Mouse (Mus musculus) heart, embryonic 11.5 days (tissue): Measurements from ENCODE around the gene Fam163b. TPM values are rescaled to one million over a fixed set of nuclear protein-coding genes. Genes with fewer than 3 reads are reported as not detected.

Experiments used
- ATAC-seq: fragments of 200-750 bp; cut with Nextera tagmentation; replicated peaks from 2 replicates; pipeline ENCODE4 v1.8.0; 2017; ENCODE audit warnings: moderate library complexity; ENCODE audit not compliant: insufficient number of reproducible peaks, low FRiP score, low TSS enrichment
- H3K27ac ChIP-seq: fragments of 300-500 bp; sonication (generic); 2 replicates; pipeline ENCODE4 v1.5.1; 2014; ENCODE audit warnings: mild to moderate bottlenecking, low read depth, low read length
- H3K27me3 ChIP-seq: fragments of 300-500 bp; sonication (generic); 2 replicates; pipeline ENCODE4 v1.6.1; 2014; ENCODE audit warnings: mild to moderate bottlenecking, low read length, mixed read lengths; ENCODE audit not compliant: control insufficient read depth, insufficient read depth
- H3K36me3 ChIP-seq: fragments of 300-500 bp; sonication (generic); 2 replicates; pipeline ENCODE4 v1.6.1; 2014; ENCODE audit warnings: mild to moderate bottlenecking, low read length, moderate library complexity, mixed read lengths; ENCODE audit not compliant: control insufficient read depth, insufficient read depth
- H3K4me1 ChIP-seq: fragments of 300-500 bp; sonication (generic); 2 replicates; pipeline ENCODE4 v1.6.1; 2014; ENCODE audit warnings: low read length; ENCODE audit not compliant: control insufficient read depth, insufficient read depth
- H3K4me2 ChIP-seq: fragments of 300-500 bp; sonication (generic); 2 replicates; pipeline ENCODE4 v1.6.1; 2014; ENCODE audit warnings: mild to moderate bottlenecking, moderate library complexity
- H3K4me3 ChIP-seq: fragments of 300-500 bp; sonication (generic); 2 replicates; pipeline ENCODE4 v1.5.1; 2014; ENCODE audit warnings: low read depth, low read length
- H3K9ac ChIP-seq: fragments of 300-500 bp; sonication (generic); 2 replicates; pipeline ENCODE4 v1.6.1; 2014; ENCODE audit warnings: mild to moderate bottlenecking, low read depth, low read length, moderate library complexity
- H3K9me3 ChIP-seq: fragments of 300-500 bp; sonication (generic); replicated peaks from 2 replicates; pipeline ENCODE4 v1.6.1; 2016; ENCODE audit warnings: low read length; ENCODE audit not compliant: control insufficient read depth
- WGBS: fragments of 180-500 bp; shearing (Covaris S2); extraction: QIAGEN DNeasy Blood & Tissue Kit; methylation state at CpG from one replicate; pipeline ENCODE4 v1.1.7; 2014; ENCODE audit not compliant: insufficient replicate concordance; 5-methylcytosine and 5-hydroxymethylcytosine counted together
- polyA plus RNA-seq: library from polyadenylated mRNA; unstranded; fragments of >200 nt; fragmentation: Nextera tagmentation; extraction: Ambion mirVana; gene quantifications from 2 replicates; pipeline ENCODE4 v1.2.1, GENCODE M21; 2014

The Fam163b gene
- polyA plus RNA-seq, 1 experiment from 2014 or later = 0.39 TPM

DNA sequence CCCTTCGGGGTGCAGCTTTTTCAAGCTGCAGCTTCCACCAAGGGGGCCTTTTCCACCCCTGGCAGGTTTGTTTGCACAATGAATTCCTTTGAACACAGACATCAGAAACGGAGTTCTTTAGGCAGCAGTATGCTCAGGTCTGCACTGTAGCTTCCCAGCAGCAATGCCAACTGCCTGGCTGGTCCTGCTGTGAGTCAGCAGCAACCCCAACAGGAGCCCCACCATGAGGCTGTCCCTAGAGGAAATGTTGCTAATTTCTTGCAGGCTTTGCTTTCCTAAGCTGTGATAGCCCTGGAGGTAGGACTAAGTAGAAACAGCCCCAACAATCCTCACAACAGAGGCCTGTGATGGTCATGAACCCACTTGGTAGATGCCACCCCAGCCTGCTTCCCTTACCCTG lies 24.7 kb upstream of the Fam163b start:
- H3K9ac ChIP-seq = no peak overlapping the region
- H3K9me3 ChIP-seq = no peaks in the 10 kb centered on the region
- no peak overlapping the region for H3K27ac ChIP-seq
- 0 out of 2 replicates have a peak, but pooled peaks cover 3% of the 10 kb centered on the region for H3K4me1 ChIP-seq
- H3K36me3 ChIP-seq = no peaks in the 10 kb centered on the region
- 7% methylated on average over 2 of the region's 2 CpGs for WGBS
- H3K4me2 ChIP-seq = no peak overlapping the region
- H3K27me3 ChIP-seq = peaks cover 4% of the 10 kb centered on the region; the same call in 1 of the 2 replicates
- H3K4me3 ChIP-seq = no peak overlapping the region
- ATAC-seq = no peak

DNA sequence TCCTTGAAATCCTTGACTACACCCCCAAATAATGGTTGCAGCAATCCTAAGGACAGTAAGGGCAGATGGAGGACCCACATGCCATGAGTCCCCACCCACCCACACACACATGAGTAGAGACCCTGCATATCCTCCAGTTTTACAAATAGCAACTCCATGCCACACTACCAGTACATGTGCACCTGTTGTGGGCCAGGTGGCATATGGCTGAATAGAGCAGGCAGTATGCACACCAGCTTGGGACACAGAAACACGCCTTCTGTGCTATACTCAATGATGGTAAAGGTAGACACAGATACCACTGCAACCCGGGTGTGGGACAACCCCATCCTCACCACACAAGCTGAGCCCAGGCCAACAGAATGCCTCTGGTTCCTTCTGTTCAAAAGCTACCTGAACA lies 23.8 kb upstream of the Fam163b start:
- WGBS = 79% methylated on average over 2 of the region's 2 CpGs

DNA sequence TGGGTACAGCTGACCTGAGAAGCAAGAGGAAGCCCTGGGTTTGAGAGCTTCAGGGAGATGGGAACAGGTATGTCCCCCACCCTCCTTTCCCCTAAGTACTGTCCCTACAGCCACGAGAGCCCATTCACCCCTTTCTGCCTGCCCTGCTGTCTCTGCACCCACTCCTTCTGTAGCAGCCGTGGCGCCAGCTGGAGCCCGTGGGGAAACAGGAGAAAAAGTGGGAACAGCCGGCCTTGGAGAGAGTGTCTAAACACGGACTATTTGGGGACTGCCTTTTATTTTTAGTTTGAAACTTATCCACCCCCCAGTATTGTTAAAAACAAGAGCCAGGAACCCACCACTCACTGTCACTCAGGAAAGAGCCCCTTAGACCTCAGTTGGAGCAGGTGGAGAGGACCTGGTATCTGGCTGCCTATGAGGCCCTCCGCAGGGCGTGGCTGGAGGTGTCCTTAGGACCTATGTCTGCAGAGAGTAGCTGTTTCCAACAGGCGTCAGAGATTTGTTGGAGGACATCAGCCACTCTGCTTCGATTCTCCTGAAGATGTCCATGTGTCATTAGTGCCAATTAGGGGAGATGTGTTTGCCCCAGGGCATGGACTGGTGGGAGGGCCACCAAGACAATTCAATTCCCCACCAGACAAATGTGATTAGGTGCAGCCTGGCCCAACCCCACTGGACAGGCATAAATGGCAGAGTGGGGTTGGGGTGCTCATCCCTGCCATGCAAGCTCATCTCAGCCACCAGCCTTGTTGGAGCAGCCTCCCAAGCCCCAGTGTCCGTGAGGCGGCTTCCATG lies 22.7 kb upstream of the Fam163b start, which contains the start of gene Dbh:
Gene Dbh, plus strand, starts transcription at position 438 of the 795 bp plus-strand sequence.
- H3K4me2 ChIP-seq = no peak within 1 kb of the TSS
- H3K9me3 ChIP-seq = no peaks in the 10 kb centered on the region
- no peak for ATAC-seq
- no peak within 1 kb of the TSS for H3K27ac ChIP-seq
- H3K27me3 ChIP-seq = peaks cover 4% of the 10 kb centered on the region; the same call in 1 of the 2 replicates
- H3K4me3 ChIP-seq = no peak within 1 kb of the TSS
- H3K4me1 ChIP-seq = 0 out of 2 replicates have a peak, but pooled peaks cover 3% of the 10 kb centered on the region
- H3K36me3 ChIP-seq = no peaks in the 10 kb centered on the region
- H3K9ac ChIP-seq = no peak within 1 kb of the TSS
- WGBS = 77% methylated on average over 12 of the region's 12 CpGs

More for the DNA sequence above, 23.8 kb upstream of the Fam163b start:
- Histone ChIP-seq H3K4me1 (0 out of 2 replicates have a peak, but pooled peaks cover 3% of the 10 kb centered on the region), H3K4me3 (no peak overlapping the region), H3K9ac (no peak overlapping the region), H3K9me3 (no peaks in the 10 kb centered on the region), H3K27ac (no peak overlapping the region), H3K4me2 (no peak overlapping the region), H3K36me3 (no peaks in the 10 kb centered on the region), H3K27me3 (peaks cover 4% of the 10 kb centered on the region; the same call in 1 of the 2 replicates)
- ATAC-seq = no peak

GRCm38 (mm10) chr2:27163851-27164250 lies 21.6 kb upstream of the Fam163b start:
- H3K27me3 ChIP-seq = peaks cover 4% of the 10 kb centered on the region; the same call in 1 of the 2 replicates
- no peak for ATAC-seq
- H3K9me3 ChIP-seq = no peaks in the 10 kb centered on the region
- 0 out of 2 replicates have a peak, but pooled peaks cover 3% of the 10 kb centered on the region for H3K4me1 ChIP-seq
- H3K27ac ChIP-seq = no peak overlapping the region
- WGBS = 77% methylated on average over 5 of the region's 5 CpGs
- H3K36me3 ChIP-seq = no peaks in the 10 kb centered on the region
- no peak overlapping the region for H3K4me2 ChIP-seq
- no peak overlapping the region for H3K4me3 ChIP-seq
- no peak overlapping the region for H3K9ac ChIP-seq

DNA sequence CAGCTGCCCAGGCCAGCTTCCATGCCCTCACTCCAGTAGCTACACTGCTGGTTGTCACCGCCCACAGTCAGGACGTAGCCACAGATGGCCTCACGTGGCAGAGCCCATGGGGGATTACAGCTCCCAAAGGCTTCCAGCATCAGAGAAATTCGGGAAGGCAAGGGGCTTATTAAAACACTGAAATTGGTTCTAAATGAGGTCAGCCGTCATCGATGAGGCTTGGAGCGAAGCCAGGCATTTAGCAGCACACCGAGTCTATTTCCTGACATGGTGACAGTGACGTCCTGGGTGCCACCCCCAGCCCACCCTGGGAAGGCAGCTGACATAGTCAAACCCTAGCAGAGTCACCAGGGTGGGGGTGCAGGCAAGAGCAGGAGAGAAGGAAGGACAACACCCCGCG lies 20.4 kb upstream of the Fam163b start:
- 58% methylated on average over 11 of the region's 11 CpGs for WGBS
- H3K4me2 ChIP-seq = no peak overlapping the region
- no peaks in the 10 kb centered on the region for H3K36me3 ChIP-seq
- H3K9me3 ChIP-seq = no peaks in the 10 kb centered on the region
- no peak for ATAC-seq
- H3K9ac ChIP-seq = no peak overlapping the region
- 0 out of 2 replicates have a peak, but pooled peaks cover 3% of the 10 kb centered on the region for H3K4me1 ChIP-seq
- H3K4me3 ChIP-seq = no peak overlapping the region
- no peak overlapping the region for H3K27ac ChIP-seq
- H3K27me3 ChIP-seq = peaks cover 4% of the 10 kb centered on the region; the same call in 1 of the 2 replicates

- Histone ChIP-seq H3K27ac (no peak overlapping the region), H3K27me3 (peaks cover 4% of the 10 kb centered on the region; the same call in 1 of the 2 replicates), H3K4me1 (0 out of 2 replicates have a peak, but pooled peaks cover 3% of the 10 kb centered on the region), H3K36me3 (no peaks in the 10 kb centered on the region), H3K4me2 (no peak overlapping the region), H3K4me3 (no peak overlapping the region), H3K9ac (no peak overlapping the region), H3K9me3 (no peaks in the 10 kb centered on the region)
- no peak for ATAC-seq
- 85% methylated on average over 2 of the region's 2 CpGs for WGBS
Observed at GRCm38 (mm10) chr2:27161526-27161925, 19.2 kb upstream of the Fam163b start.

DNA sequence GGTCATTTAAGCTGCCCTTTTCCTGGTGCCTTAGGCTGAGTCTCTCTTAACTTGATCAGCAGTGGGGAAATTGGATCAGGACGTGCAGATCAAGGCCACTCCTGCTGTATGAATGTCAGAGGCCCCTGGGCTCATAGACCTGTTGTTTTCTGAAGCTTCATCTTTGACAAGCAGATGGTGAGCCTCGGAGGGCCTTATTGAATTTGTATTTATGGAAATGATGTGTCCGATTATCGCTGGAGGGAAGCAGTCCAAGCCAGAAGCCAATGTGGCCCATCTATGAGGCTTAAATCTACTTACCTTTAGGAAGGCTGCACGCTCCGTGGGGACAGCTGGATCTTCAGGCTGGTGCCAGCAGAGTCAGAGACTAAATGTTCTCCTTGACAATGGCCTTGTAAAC lies 14.3 kb upstream of the Fam163b start:
- no peaks in the 10 kb centered on the region for H3K36me3 ChIP-seq
- H3K9ac ChIP-seq = no peak overlapping the region
- H3K27me3 ChIP-seq = no peaks in the 10 kb centered on the region; the same call in 1 of the 2 replicates
- H3K27ac ChIP-seq = no peak overlapping the region
- no peaks in the 10 kb centered on the region for H3K4me1 ChIP-seq
- no peak overlapping the region for H3K4me3 ChIP-seq
- H3K9me3 ChIP-seq = no peaks in the 10 kb centered on the region
- no peak overlapping the region for H3K4me2 ChIP-seq
- ATAC-seq = no peak
- WGBS = 79% methylated on average over 6 of the region's 6 CpGs

DNA sequence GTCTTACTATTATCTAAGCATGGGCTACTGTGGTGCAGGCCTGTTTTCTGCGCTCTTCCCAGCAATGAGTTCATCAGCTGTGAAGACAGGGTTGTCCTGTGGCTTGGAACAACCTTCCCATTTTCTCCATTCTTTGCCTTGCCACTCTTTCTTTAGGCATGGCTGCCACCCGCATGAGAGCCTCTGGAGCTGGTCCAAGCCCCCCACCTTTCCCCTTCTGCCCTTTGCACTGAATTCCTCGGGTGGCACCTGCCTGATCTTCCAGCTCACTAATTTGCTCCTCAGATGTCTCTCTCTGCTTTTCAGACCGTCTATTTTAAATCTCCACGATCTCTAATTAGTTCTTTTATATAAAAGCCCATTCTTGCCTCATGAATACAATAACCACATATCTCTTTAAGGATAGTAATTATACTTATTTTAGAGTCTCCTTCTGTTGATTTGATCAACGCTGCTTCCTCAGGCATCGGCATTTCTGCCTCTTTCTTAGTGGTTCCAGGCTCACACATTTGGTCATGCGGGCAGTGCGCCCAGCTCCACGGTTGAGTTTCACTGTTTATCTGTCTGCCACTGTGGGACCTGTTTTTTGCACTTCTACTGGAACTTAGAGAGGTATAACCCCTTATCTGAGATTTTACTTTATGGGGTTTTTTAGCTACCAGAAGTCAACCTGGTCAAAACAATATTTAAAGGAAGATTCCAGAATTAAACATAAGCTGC lies 12.3 kb upstream of the Fam163b start:
- WGBS = 77% methylated on average over 10 of the region's 10 CpGs
- H3K4me1 ChIP-seq = no peaks in the 10 kb centered on the region; the same call in 1 of the 2 replicates
- no peaks in the 10 kb centered on the region for H3K36me3 ChIP-seq
- H3K9me3 ChIP-seq = no peaks in the 10 kb centered on the region
- no peak overlapping the region for H3K4me2 ChIP-seq
- H3K27me3 ChIP-seq = peaks cover 2% of the 10 kb centered on the region; the same call in 1 of the 2 replicates
- ATAC-seq = no peak
- H3K27ac ChIP-seq = no peak overlapping the region
- no peak overlapping the region for H3K9ac ChIP-seq
- H3K4me3 ChIP-seq = no peak overlapping the region
